Mouse (Mus musculus): ENCODE measurements around the gene Nid1. TPM values are rescaled to one million over a fixed set of nuclear protein-coding genes. Genes with fewer than 3 reads are reported as not detected.

The Nid1 gene
- polyA plus RNA-seq, 1 experiment from 2014 or later, result 135 TPM

DNA sequence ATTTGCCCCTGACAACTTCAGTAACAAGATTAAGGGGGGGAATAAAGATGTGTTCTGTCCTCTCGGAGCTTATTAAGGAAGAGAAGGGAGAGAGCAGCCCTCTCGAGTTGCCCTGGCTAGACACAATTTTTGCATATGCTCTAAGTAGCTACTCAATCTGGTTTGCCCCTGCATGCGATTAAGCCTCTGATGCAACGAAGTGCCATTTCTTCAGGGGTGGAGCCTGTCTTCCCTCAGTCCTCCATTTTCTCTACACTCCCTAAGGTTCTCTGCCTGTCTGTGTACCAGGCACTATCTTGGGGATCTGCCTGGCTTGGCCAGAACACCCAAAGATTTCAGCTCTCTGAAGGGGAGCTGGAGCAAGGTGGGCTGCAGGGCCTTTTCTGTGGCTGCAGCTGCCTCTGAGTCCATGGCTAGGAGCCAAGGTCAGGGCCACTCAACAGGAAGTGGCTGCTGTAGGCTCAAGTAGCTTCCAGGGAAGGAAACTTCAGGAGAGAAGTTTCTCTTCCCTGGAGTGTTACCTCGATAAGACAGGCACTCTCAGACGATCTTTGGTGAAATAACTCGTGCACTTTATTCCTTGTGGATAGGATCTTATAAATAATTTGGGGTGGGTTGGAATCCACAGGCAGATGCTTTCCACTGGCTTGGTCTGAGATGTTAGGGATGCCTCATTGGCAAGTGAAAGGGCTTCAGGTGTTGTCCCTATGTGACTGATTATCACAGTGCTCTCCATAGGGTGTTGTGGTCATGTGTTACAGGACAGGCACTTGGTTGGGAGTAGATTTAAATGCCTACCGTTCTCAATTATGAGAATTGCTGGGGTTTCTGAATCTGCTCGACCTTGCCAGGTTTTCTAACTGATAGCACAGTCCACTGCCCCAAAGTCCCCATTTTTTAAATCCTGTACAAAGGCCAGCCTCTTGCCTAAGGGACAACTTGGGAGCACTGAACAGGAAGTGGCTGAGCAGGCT, 112.6 kb downstream of the Nid1 start:
- no peak overlapping the region for H3K9ac ChIP-seq (replicated peaks; ENCODE audit: low read length)
- H3K4me2 ChIP-seq (replicated peaks; ENCODE audit: low read depth, low read length), result no peak overlapping the region
- no peak for ATAC-seq (ENCODE audit: low FRiP score, low TSS enrichment)
- H3K27me3 ChIP-seq (ENCODE audit: insufficient read depth, low read length), result no peaks in the 10 kb centered on the region
- H3K4me3 ChIP-seq (ENCODE audit: low read length), result no peak overlapping the region
- 69% methylated on average over 9 of the region's 9 CpGs for WGBS
- no peaks in the 10 kb centered on the region for H3K36me3 ChIP-seq (ENCODE audit: insufficient read depth, low read length)
- no peaks in the 10 kb centered on the region for H3K9me3 ChIP-seq (ENCODE audit: low read length)
- H3K27ac ChIP-seq (ENCODE audit: low read length), result no peak overlapping the region
- H3K4me1 ChIP-seq (ENCODE audit: insufficient read depth, low read length), result peaks cover 10% of the 10 kb centered on the region; the same call in 1 of the 2 replicates

DNA sequence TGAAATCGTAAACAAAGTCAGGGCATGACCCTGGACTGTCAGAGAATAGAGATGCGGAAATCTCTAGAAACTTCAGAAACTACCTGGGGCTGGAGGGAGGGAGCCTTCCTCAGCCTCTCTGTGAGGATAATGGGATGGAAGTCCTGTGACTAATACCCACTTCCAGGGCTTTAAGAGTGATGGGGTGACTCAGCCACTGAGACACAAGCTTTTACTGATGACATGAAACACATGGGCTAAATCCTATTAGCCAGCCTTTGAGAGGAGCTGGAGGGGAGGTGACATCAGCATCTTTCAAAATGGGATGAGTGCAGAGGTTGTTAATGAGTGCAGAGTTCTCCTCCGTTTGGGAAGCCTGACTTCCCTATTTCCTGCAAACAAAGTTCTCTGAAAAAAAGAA, 114.7 kb downstream of the Nid1 start:
- H3K4me1 ChIP-seq (ENCODE audit: insufficient read depth, low read length), result peaks cover 3% of the 10 kb centered on the region; the same call in 1 of the 2 replicates
- H3K9ac ChIP-seq (replicated peaks; ENCODE audit: low read length), result no peak overlapping the region
- no peak for ATAC-seq (ENCODE audit: low FRiP score, low TSS enrichment)
- H3K27me3 ChIP-seq (ENCODE audit: insufficient read depth, low read length), result no peaks in the 10 kb centered on the region
- H3K4me2 ChIP-seq (replicated peaks; ENCODE audit: low read depth, low read length), result no peak overlapping the region
- no peak overlapping the region for H3K27ac ChIP-seq (ENCODE audit: low read length)
- no peaks in the 10 kb centered on the region for H3K9me3 ChIP-seq (ENCODE audit: low read length)
- WGBS, result 64% methylated on average over 3 of the region's 3 CpGs
- H3K4me3 ChIP-seq (ENCODE audit: low read length), result no peak overlapping the region
- no peaks in the 10 kb centered on the region for H3K36me3 ChIP-seq (ENCODE audit: insufficient read depth, low read length)

DNA sequence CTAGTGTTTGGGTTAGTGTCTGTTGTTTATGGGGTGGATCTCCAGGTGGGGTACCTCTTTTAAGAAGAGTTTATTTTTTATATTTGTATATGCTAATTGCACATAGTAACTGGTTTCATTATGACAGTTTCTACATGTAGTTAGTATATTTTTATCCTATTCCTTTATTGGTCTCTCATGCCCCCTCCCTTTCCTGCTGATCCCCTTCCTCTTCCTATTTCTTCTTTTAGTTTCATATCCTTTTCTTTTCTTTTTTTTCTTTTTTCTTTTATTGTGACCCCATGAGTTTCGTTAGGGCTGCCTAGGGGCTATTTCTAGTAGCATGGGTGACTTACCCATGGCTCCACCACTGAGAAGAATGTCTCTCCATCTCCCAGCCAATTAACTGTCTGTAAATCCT, 116.3 kb downstream of the Nid1 start:
- no peaks in the 10 kb centered on the region for H3K9me3 ChIP-seq (ENCODE audit: low read length)

DNA sequence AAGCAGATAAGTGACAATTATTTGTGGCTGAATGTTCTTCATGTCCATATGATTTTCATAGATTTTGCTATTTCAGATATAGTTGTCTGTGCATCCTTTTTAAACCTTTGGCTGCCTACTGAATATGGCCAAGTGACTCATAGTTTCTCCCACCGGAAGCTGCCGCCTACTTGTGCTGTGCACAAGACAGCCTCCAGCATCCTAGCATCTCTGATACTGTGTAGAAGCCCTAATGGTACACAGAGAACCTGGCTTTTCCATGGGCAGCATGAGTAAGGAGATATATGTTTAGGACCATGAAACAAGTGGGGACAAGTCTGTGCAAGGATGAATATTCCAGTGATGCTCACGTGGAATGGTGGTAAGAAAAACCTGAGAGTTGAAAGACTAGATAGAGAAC, 117.8 kb downstream of the Nid1 start:
- ATAC-seq (ENCODE audit: low FRiP score, low TSS enrichment), result no peak
- Histone ChIP-seq H3K4me2 (replicated peaks; ENCODE audit: low read depth, low read length) (no peak overlapping the region), H3K27ac (ENCODE audit: low read length) (no peak overlapping the region), H3K9me3 (ENCODE audit: low read length) (no peaks in the 10 kb centered on the region), H3K27me3 (ENCODE audit: insufficient read depth, low read length) (no peaks in the 10 kb centered on the region), H3K4me3 (ENCODE audit: low read length) (no peak overlapping the region), H3K4me1 (ENCODE audit: insufficient read depth, low read length) (no peaks in the 10 kb centered on the region; the same call in 1 of the 2 replicates), H3K9ac (replicated peaks; ENCODE audit: low read length) (no peak overlapping the region), H3K36me3 (ENCODE audit: insufficient read depth, low read length) (no peaks in the 10 kb centered on the region)
- 92% methylated on average over 3 of the region's 3 CpGs for WGBS

More for the DNA sequence above, 116.3 kb downstream of the Nid1 start:
- Histone ChIP-seq H3K9ac (replicated peaks; ENCODE audit: low read length) (no peak overlapping the region), H3K27ac (ENCODE audit: low read length) (no peak overlapping the region), H3K4me2 (replicated peaks; ENCODE audit: low read depth, low read length) (no peak overlapping the region), H3K4me3 (ENCODE audit: low read length) (no peak overlapping the region), H3K36me3 (ENCODE audit: insufficient read depth, low read length) (no peaks in the 10 kb centered on the region), H3K27me3 (ENCODE audit: insufficient read depth, low read length) (no peaks in the 10 kb centered on the region), H3K4me1 (ENCODE audit: insufficient read depth, low read length) (peaks cover 3% of the 10 kb centered on the region; the same call in 1 of the 2 replicates)
- ATAC-seq (ENCODE audit: low FRiP score, low TSS enrichment), result no peak
- WGBS, result 83% methylated on average over 1 of the region's 1 CpGs

DNA sequence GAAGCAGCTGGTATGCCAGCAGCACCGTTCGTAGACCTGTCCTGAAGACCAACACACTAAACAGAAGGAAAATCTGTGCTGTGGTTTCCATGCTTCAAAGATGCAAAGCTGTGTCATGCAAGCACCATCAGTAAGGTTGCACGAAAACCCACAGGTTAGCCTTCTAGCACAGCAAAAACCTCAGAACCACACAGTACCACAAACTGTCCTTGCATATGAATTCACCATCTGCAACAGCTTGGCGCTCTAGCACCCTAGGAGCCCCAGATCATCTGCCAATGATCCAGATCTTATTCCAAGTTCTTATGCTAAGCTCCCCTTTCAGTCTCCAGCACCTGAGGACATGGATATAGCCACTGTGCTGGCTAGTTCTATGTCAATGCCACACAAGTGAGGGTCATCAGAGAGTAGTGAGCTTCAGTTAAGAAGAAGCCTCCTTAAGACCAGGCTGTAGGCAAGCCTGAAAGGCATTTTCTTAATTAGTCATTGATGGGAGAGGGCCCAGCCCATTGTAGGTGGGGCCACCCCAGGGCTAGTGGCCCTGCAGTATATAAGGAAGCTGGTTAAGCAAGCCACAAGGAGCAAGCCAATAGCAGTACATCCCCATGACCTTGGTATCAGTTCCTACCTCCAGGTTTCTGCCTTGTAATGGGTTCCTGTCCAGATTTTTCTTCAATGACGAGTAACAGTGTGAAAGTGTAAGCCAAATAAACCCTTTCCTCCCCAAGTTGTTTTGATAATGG, 119.8 kb downstream of the Nid1 start:
- Histone ChIP-seq H3K36me3 (ENCODE audit: insufficient read depth, low read length) (no peaks in the 10 kb centered on the region), H3K4me2 (replicated peaks; ENCODE audit: low read depth, low read length) (no peak overlapping the region), H3K4me1 (ENCODE audit: insufficient read depth, low read length) (no peaks in the 10 kb centered on the region), H3K9me3 (ENCODE audit: low read length) (no peaks in the 10 kb centered on the region), H3K27ac (ENCODE audit: low read length) (no peak overlapping the region), H3K27me3 (ENCODE audit: insufficient read depth, low read length) (no peaks in the 10 kb centered on the region), H3K4me3 (ENCODE audit: low read length) (no peak overlapping the region), H3K9ac (replicated peaks; ENCODE audit: low read length) (no peak overlapping the region)
- ATAC-seq (ENCODE audit: low FRiP score, low TSS enrichment), result no peak
- 76% methylated on average over 5 of the region's 5 CpGs for WGBS

DNA sequence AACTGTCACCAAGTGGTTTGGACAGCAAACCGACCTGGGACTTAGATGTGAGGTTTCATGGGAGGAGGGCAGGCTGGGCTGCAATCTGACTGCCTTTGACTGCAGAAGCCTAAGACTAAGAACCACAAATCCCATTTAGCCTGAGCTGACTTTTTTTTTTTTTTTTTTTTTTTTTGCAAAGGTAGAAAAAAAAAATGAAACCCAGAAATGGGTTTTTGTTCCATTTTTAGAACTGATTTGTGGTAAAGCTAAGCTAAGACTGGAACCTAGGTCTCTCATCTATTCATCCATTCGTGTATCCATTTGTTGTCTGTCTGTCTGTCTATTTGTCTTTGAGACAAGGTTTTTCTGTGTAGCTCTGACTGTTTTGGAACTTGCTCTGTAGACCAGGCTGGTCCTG, 120.9 kb downstream of the Nid1 start:
- no peaks in the 10 kb centered on the region for H3K27me3 ChIP-seq (ENCODE audit: insufficient read depth, low read length)
- H3K4me2 ChIP-seq (replicated peaks; ENCODE audit: low read depth, low read length), result no peak overlapping the region
- H3K9ac ChIP-seq (replicated peaks; ENCODE audit: low read length), result no peak overlapping the region
- no peaks in the 10 kb centered on the region for H3K4me1 ChIP-seq (ENCODE audit: insufficient read depth, low read length)
- no peak overlapping the region for H3K4me3 ChIP-seq (ENCODE audit: low read length)
- ATAC-seq (ENCODE audit: low FRiP score, low TSS enrichment), result no peak
- WGBS, result 85% methylated on average over 2 of the region's 2 CpGs
- no peaks in the 10 kb centered on the region for H3K9me3 ChIP-seq (ENCODE audit: low read length)
- no peaks in the 10 kb centered on the region for H3K36me3 ChIP-seq (ENCODE audit: insufficient read depth, low read length)
- no peak overlapping the region for H3K27ac ChIP-seq (ENCODE audit: low read length)

DNA sequence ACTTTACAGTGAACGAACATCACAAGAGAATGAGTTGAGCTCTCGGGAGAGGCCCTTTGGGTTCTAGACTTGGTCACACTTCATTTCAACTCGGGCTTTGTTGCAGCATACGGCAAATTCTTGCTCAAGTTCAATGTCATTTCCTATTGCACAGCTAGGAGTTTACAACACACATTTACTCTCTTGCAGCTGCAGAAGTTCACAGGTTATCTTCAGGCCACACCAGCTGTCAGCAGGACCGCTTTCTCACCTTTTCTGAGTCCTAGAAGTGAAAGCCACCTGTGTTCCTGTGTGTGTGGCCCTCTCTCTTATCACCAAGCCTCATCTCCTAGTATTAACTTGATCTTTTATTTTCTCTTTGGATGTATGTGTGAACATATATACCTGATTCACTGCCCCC, 121.5 kb downstream of the Nid1 start:
- no peak for ATAC-seq (ENCODE audit: low FRiP score, low TSS enrichment)

More for the DNA sequence above, 121.5 kb downstream of the Nid1 start:
- Histone ChIP-seq H3K4me3 (ENCODE audit: low read length) (no peak overlapping the region), H3K36me3 (ENCODE audit: insufficient read depth, low read length) (no peaks in the 10 kb centered on the region), H3K9ac (replicated peaks; ENCODE audit: low read length) (no peak overlapping the region), H3K9me3 (ENCODE audit: low read length) (no peaks in the 10 kb centered on the region), H3K4me1 (ENCODE audit: insufficient read depth, low read length) (no peaks in the 10 kb centered on the region), H3K27ac (ENCODE audit: low read length) (no peak overlapping the region), H3K27me3 (ENCODE audit: insufficient read depth, low read length) (no peaks in the 10 kb centered on the region), H3K4me2 (replicated peaks; ENCODE audit: low read depth, low read length) (no peak overlapping the region)
- 68% methylated on average over 5 of the region's 5 CpGs for WGBS

Other genes starting within 250 kb of the Nid1 start
- 27.1 and 29.2 TPM in 2 replicates for gene Gpr137b, start 43.5 kb upstream of the Nid1 start, polyA plus RNA-seq (2015; fragmentation: Nextera tagmentation; extraction: Ambion mirVana)
- gene Lyst, start 152.8 kb downstream of the Nid1 start, polyA plus RNA-seq (2015; fragmentation: Nextera tagmentation; extraction: Ambion mirVana), result 3.2 and 4.6 TPM in 2 replicates